Mouse (Mus musculus) kidney, adult 11 months (tissue): ENCODE measurements around the gene Chrng.

Source experiments
- DNase-seq: peaks from one replicate; pipeline ENCODE4 v3.0.0; 2022

The Chrng gene

GRCm38 (mm10) chr1:87259316-87259715 lies 54.9 kb downstream of the Chrng start:
- no peak for DNase-seq
